8 mouse cellular contexts compared by ENCODE assay signal in the genomic region with DNA sequence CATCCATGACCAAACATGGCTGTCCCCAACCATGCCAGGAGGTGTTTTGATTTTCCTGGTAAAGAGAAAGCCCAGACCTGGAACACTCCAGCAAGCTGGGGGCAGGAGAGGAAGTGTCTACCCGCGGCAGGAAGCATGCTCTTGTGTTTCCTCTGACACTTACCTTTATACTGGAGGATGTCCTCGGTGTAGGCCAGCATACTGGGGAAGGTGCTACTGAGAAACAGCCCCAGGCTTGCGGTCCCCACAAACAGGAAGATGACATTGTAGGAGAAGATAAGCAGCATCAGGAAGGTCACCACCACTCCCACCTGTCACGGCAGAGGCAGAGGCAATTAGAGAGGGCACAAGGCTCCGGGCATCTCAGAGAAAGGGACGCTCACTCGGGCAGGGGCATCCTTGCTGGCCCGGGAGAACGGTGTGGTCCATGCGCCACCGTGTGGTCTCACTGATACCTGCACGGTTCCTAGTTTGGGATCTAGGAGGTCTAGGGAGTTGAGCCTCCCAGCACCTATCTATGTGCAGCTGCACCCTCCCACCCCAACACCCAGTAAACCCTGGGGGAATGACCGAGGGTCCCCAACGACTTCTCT. TPM values are rescaled to one million over a fixed set of nuclear protein-coding genes. Genes with fewer than 3 reads are reported as not detected.
A peak's percentile ranks its signal among the peaks of the same experiment; 100 is the strongest.
DNase-seq lines count a peak whose midpoint lies in the region; ATAC-seq lines count a peak whose summit lies in the region.

No protein-coding gene starts in this region.

- H3K27ac ChIP-seq in kidney, embryonic 16.5 days (ENCODE audit: low read length): no peak overlapping the region
- no peak overlapping the region for H3K27ac ChIP-seq in liver, embryonic 15.5 days (replicated peaks)
- no peak overlapping the region for H3K27ac ChIP-seq in neural tube, embryonic 13.5 days (replicated peaks)
- H3K27ac ChIP-seq in stomach, embryonic 16.5 days (ENCODE audit: low read length): no peak overlapping the region

- WGBS in kidney, embryonic 16.5 days: 21% methylated on average over 15 of the region's 15 CpGs
- WGBS in liver, embryonic 15.5 days (ENCODE audit: insufficient replicate concordance): 12% methylated on average over 15 of the region's 15 CpGs
- WGBS in neural tube, embryonic 13.5 days: 25% methylated on average over 15 of the region's 15 CpGs
- WGBS in stomach, embryonic 16.5 days: 20% methylated on average over 15 of the region's 15 CpGs

- H3K9ac ChIP-seq in kidney, embryonic 16.5 days (replicated peaks; ENCODE audit: low read length): no peak overlapping the region
- H3K9ac ChIP-seq in liver, embryonic 15.5 days: no peak overlapping the region
- H3K9ac ChIP-seq in neural tube, embryonic 13.5 days: no peak overlapping the region
- H3K9ac ChIP-seq in stomach, embryonic 16.5 days (ENCODE audit: low read length): peak overlapping the region; percentile 19; the same call in 1 of the 2 replicates

- H3K36me3 ChIP-seq in kidney, embryonic 16.5 days (ENCODE audit: insufficient read depth, low read length): no peaks in the 10 kb centered on the region
- no peaks in the 10 kb centered on the region for H3K36me3 ChIP-seq in liver, embryonic 15.5 days (replicated peaks)
- no peaks in the 10 kb centered on the region for H3K36me3 ChIP-seq in neural tube, embryonic 13.5 days
- H3K36me3 ChIP-seq in stomach, embryonic 16.5 days (ENCODE audit: control insufficient read depth, insufficient read depth, low read length): no peaks in the 10 kb centered on the region

- H3K4me2 ChIP-seq in kidney, embryonic 16.5 days (replicated peaks; ENCODE audit: low read depth, low read length): no peak overlapping the region
- no peak overlapping the region for H3K4me2 ChIP-seq in liver, embryonic 15.5 days
- no peak overlapping the region for H3K4me2 ChIP-seq in neural tube, embryonic 13.5 days
- no peak overlapping the region for H3K4me2 ChIP-seq in stomach, embryonic 16.5 days (ENCODE audit: low read depth, low read length)

- H3K27me3 ChIP-seq in kidney, embryonic 16.5 days (ENCODE audit: insufficient read depth, low read length): no peaks in the 10 kb centered on the region
- H3K27me3 ChIP-seq in liver, embryonic 15.5 days: no peaks in the 10 kb centered on the region
- no peaks in the 10 kb centered on the region for H3K27me3 ChIP-seq in neural tube, embryonic 13.5 days
- no peaks in the 10 kb centered on the region for H3K27me3 ChIP-seq in stomach, embryonic 16.5 days (ENCODE audit: control insufficient read depth, insufficient read depth, low read length)

- no peaks in the 10 kb centered on the region for H3K4me1 ChIP-seq in kidney, embryonic 16.5 days (ENCODE audit: insufficient read depth, low read length)
- H3K4me1 ChIP-seq in liver, embryonic 15.5 days (replicated peaks): peaks cover 4% of the 10 kb centered on the region
- H3K4me1 ChIP-seq in neural tube, embryonic 13.5 days (replicated peaks): no peaks in the 10 kb centered on the region
- no peaks in the 10 kb centered on the region for H3K4me1 ChIP-seq in stomach, embryonic 16.5 days (ENCODE audit: control insufficient read depth, insufficient read depth, low read length)

- H3K9me3 ChIP-seq in kidney, embryonic 16.5 days (ENCODE audit: low read length): no peaks in the 10 kb centered on the region
- H3K9me3 ChIP-seq in liver, embryonic 15.5 days (replicated peaks): no peaks in the 10 kb centered on the region
- H3K9me3 ChIP-seq in neural tube, embryonic 13.5 days: no peaks in the 10 kb centered on the region
- H3K9me3 ChIP-seq in stomach, embryonic 16.5 days (replicated peaks; ENCODE audit: control insufficient read depth, low read length): no peaks in the 10 kb centered on the region

- H3K4me3 ChIP-seq in kidney, embryonic 16.5 days (ENCODE audit: low read length): no peak overlapping the region
- no peak overlapping the region for H3K4me3 ChIP-seq in liver, embryonic 15.5 days (replicated peaks)
- no peak overlapping the region for H3K4me3 ChIP-seq in neural tube, embryonic 13.5 days
- no peak overlapping the region for H3K4me3 ChIP-seq in stomach, embryonic 16.5 days (replicated peaks; ENCODE audit: low read length)

- peak; percentile 76 to 79 for DNase-seq in B cell, adult 2 months
- peak; percentile 70 for DNase-seq in adrenal gland, adult 2 months
- DNase-seq in embryo, embryonic 10.5 days (ENCODE audit: low spot score): peak; percentile 77
- peak; percentile 58 for DNase-seq in heart, adult 8-10 months (ENCODE audit: low spot score)

- ATAC-seq in kidney, embryonic 16.5 days (ENCODE audit: low FRiP score, low TSS enrichment): peak; percentile 17; the same call in 1 of the 2 replicates
- ATAC-seq in liver, embryonic 15.5 days (ENCODE audit: insufficient read depth): 0 out of 2 replicates have a peak, but pooled peaks have one; percentile 45
- ATAC-seq in neural tube, embryonic 13.5 days (ENCODE audit: low read depth): peak; percentile 45; the same call in 1 of the 2 replicates
- ATAC-seq in stomach, embryonic 16.5 days (ENCODE audit: insufficient read depth, low FRiP score): no peak

RNA-seq across cellular contexts. Expression of gene Mfsd4a, which starts 21.6 kb away (rescaled TPM):
- 10 to 100 TPM; 18.7 to 32.0 TPM for total RNA-seq in adrenal gland, adult 2 months (2021)
- polyA plus RNA-seq in adrenal gland, adult 2 months (2012; rRNA removed): 98.7 and 106 TPM in 2 replicates
- total RNA-seq in heart, adult 8-10 months (2022): 1 to 10 TPM; 4.7 to 9.4 (median 7.7) TPM
- polyA plus RNA-seq in kidney, embryonic 16.5 days (2015; fragmentation: Nextera tagmentation; extraction: Ambion mirVana): 17.5 and 18.5 TPM in 2 replicates
- 3.7 and 4.6 TPM in 2 replicates for polyA plus RNA-seq in liver, embryonic 15.5 days (2015; fragmentation: Nextera tagmentation; extraction: Ambion mirVana)
- polyA plus RNA-seq in neural tube, embryonic 13.5 days (2015; fragmentation: Nextera tagmentation; extraction: Ambion mirVana): 7.5 and 8.0 TPM in 2 replicates
- 16.0 and 18.2 TPM in 2 replicates for polyA plus RNA-seq in stomach, embryonic 16.5 days (2015; fragmentation: Nextera tagmentation; extraction: Ambion mirVana)

RNA-seq across cellular contexts. Expression of gene Elk4, which starts 38.8 kb away (rescaled TPM):
- total RNA-seq in adrenal gland, adult 2 months (2021): 10 to 100 TPM; 78.1 to 82.8 TPM
- polyA plus RNA-seq in adrenal gland, adult 2 months (2012; rRNA removed): 17.0 and 18.0 TPM in 2 replicates
- total RNA-seq in heart, adult 8-10 months (2022): 10 to 100 TPM; 62.5 to 79.4 (median 76.0) TPM
- 19.0 and 23.2 TPM in 2 replicates for polyA plus RNA-seq in kidney, embryonic 16.5 days (2015; fragmentation: Nextera tagmentation; extraction: Ambion mirVana)
- polyA plus RNA-seq in liver, embryonic 15.5 days (2015; fragmentation: Nextera tagmentation; extraction: Ambion mirVana): 7.9 and 10.1 TPM in 2 replicates
- polyA plus RNA-seq in neural tube, embryonic 13.5 days (2015; fragmentation: Nextera tagmentation; extraction: Ambion mirVana): 13.1 and 14.2 TPM in 2 replicates
- 18.6 and 21.3 TPM in 2 replicates for polyA plus RNA-seq in stomach, embryonic 16.5 days (2015; fragmentation: Nextera tagmentation; extraction: Ambion mirVana)
